Mouse (Mus musculus): Measurements from ENCODE around the gene Spire2.
"Not testable (repeated sequence)": the region's sequence is repeated elsewhere in the genome, so short reads cannot be mapped to it uniquely, and the experiment has no call there.

The Spire2 gene

GRCm38 (mm10) chr8:123384883-123385540 lies 52.5 kb downstream of the Spire2 start:
- peak; percentile 29 for DNase-seq

- no peak for DNase-seq
Measured at GRCm38 (mm10) chr8:123387041-123387440, 54.5 kb downstream of the Spire2 start.

- no peak for DNase-seq
Measured at GRCm38 (mm10) chr8:123387801-123388200, 55.3 kb downstream of the Spire2 start.

GRCm38 (mm10) chr8:123389026-123389425 lies 56.5 kb downstream of the Spire2 start:
- DNase-seq: peak; percentile 65

- no peak for DNase-seq
Measured at GRCm38 (mm10) chr8:123398308-123398707, 65.8 kb downstream of the Spire2 start.

- no peak for DNase-seq
Measured at GRCm38 (mm10) chr8:123401936-123402335, 69.4 kb downstream of the Spire2 start.

GRCm38 (mm10) chr8:123402730-123403326 lies 70.3 kb downstream of the Spire2 start:
- no peak for DNase-seq

- DNase-seq: no peak
Measured at GRCm38 (mm10) chr8:123404521-123404920, 72.0 kb downstream of the Spire2 start.

- peak; percentile 73 for DNase-seq
Measured at GRCm38 (mm10) chr8:123406786-123407185, 74.3 kb downstream of the Spire2 start, which contains the start of gene Mc1r. Gene Mc1r, plus strand, starts transcription at chr8:123407107.

GRCm38 (mm10) chr8:123407612-123408011 lies 75.1 kb downstream of the Spire2 start:
- DNase-seq: no peak

- DNase-seq: no peak
Measured at GRCm38 (mm10) chr8:123408586-123409544, 76.4 kb downstream of the Spire2 start.

- no peak for DNase-seq
Measured at GRCm38 (mm10) chr8:123410049-123410587, 77.6 kb downstream of the Spire2 start.

- DNase-seq: no peak
Measured at GRCm38 (mm10) chr8:123410788-123411187, 78.3 kb downstream of the Spire2 start.

- peak; percentile 38 for DNase-seq
Measured at GRCm38 (mm10) chr8:123411246-123411645, 78.7 kb downstream of the Spire2 start, which contains the start of gene Tubb3. Gene Tubb3, plus strand, starts transcription at chr8:123411424.

- no peak for DNase-seq
Measured at GRCm38 (mm10) chr8:123411781-123412327, 79.3 kb downstream of the Spire2 start.

GRCm38 (mm10) chr8:123412560-123413170 lies 80.2 kb downstream of the Spire2 start:
- no peak for DNase-seq

- DNase-seq: no peak
Measured at GRCm38 (mm10) chr8:123414255-123414654, 81.7 kb downstream of the Spire2 start.

GRCm38 (mm10) chr8:123414997-123415696 lies 82.6 kb downstream of the Spire2 start:
- not testable (repeated sequence) for DNase-seq

GRCm38 (mm10) chr8:123415967-123416943 lies 83.7 kb downstream of the Spire2 start:
- DNase-seq: no peak

GRCm38 (mm10) chr8:123416944-123417555 lies 84.5 kb downstream of the Spire2 start:
- no peak for DNase-seq

All from kidney, adult 18-20 months (tissue).